In the genomic region with DNA sequence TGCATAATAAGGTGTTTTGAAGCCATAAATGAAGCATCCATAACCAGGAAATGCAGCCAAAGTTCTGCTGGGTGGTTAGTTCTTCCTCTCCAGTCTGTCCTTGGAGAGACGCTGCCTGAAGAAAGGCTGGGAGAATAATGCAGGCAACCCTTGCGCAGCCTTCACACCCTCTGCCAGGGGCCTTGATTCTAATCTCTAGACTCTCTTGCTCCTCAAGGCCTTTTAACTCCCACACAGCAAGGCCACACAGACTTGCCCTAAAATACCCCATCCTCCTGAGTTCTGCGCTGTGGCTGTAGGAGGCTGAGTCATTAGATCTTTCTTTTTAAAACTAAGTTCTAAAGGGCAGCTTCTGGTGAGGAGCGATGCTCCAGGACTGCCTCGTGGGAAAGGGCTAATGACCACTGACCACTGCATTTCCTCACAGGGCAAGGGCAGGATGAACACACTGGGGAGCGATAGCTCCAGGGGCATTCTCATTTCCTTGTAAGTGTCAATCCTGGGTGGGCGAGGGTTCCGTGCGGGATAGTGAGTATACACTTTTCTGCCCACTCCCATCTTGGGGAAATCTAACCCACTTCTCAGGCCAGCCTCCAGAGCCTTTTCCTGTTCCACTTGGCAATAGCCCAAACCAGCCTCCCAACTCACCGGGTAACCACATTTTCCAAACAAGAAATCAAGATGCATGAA, we compare ENCODE assay signal across 8 mouse cellular contexts. TPM values are rescaled to one million over a fixed set of nuclear protein-coding genes. Genes with fewer than 3 reads are reported as not detected.
DNase-seq lines count a peak whose midpoint lies in the region; ATAC-seq and TF ChIP-seq lines count a peak whose summit lies in the region.

No protein-coding gene starts in this region.

- no peaks in the 10 kb centered on the region; the same call in 1 of the 2 replicates for H3K36me3 ChIP-seq in spleen, adult 2 months (ENCODE audit: control insufficient read depth, insufficient read depth, low read length)
- H3K36me3 ChIP-seq in embryonic facial prominence, embryonic 10.5 days (replicated peaks): no peaks in the 10 kb centered on the region
- H3K36me3 ChIP-seq in midbrain, embryonic 16.5 days (ENCODE audit: control insufficient read depth, insufficient read depth, low read length): no peaks in the 10 kb centered on the region
- H3K36me3 ChIP-seq in midbrain, embryonic 13.5 days: no peaks in the 10 kb centered on the region

- peaks cover 16% of the 10 kb centered on the region for H3K4me1 ChIP-seq in spleen, adult 2 months (ENCODE audit: control insufficient read depth, insufficient read depth, insufficient read length)
- H3K4me1 ChIP-seq in embryonic facial prominence, embryonic 10.5 days: peaks cover 47% of the 10 kb centered on the region
- H3K4me1 ChIP-seq in midbrain, embryonic 16.5 days (ENCODE audit: control insufficient read depth, insufficient read depth, low read length): peaks cover 23% of the 10 kb centered on the region
- peaks cover 35% of the 10 kb centered on the region for H3K4me1 ChIP-seq in midbrain, embryonic 13.5 days (replicated peaks)

- H3K9me3 ChIP-seq in embryonic facial prominence, embryonic 10.5 days: 0 out of 2 replicates have a peak, but pooled peaks cover 3% of the 10 kb centered on the region
- H3K9me3 ChIP-seq in midbrain, embryonic 16.5 days (replicated peaks; ENCODE audit: control insufficient read depth, low read length, poor library complexity, severe bottlenecking): no peaks in the 10 kb centered on the region
- no peaks in the 10 kb centered on the region for H3K9me3 ChIP-seq in midbrain, embryonic 13.5 days

- no peak overlapping the region for H3K4me2 ChIP-seq in midbrain, embryonic 16.5 days (ENCODE audit: low read length)
- H3K4me2 ChIP-seq in midbrain, embryonic 13.5 days (replicated peaks): no peak overlapping the region

- no peak for DNase-seq in spleen, adult 2 months (ENCODE audit: low read depth in 1 of 2, low spot score in 2 of 2)
- no peak for DNase-seq in spleen, postnatal 36 days (ENCODE audit: low spot score in 2 of 2)
- DNase-seq in embryonic facial prominence, embryonic 10.5 days (ENCODE audit: low spot score): no peak
- DNase-seq in kidney, adult 8-10 months: peak; percentile 27
- DNase-seq in lung, postnatal 14 days: peak; percentile 45
- no peak for DNase-seq in thymus, postnatal 0 days (ENCODE audit: low spot score)

- 69% methylated on average over 10 of the region's 10 CpGs for WGBS in spleen, adult 2 months
- WGBS in embryonic facial prominence, embryonic 10.5 days: 72% methylated on average over 10 of the region's 10 CpGs
- WGBS in midbrain, embryonic 16.5 days: 81% methylated on average over 10 of the region's 10 CpGs
- WGBS in midbrain, embryonic 13.5 days: 84% methylated on average over 10 of the region's 10 CpGs

- H3K27ac ChIP-seq in spleen, adult 2 months (ENCODE audit: insufficient read depth, low read length): peak overlapping the region; percentile 61
- peak overlapping the region; percentile 48; the same call in 1 of the 2 replicates for H3K27ac ChIP-seq in embryonic facial prominence, embryonic 10.5 days (replicated peaks)
- H3K27ac ChIP-seq in midbrain, embryonic 16.5 days (ENCODE audit: low read length): no peak overlapping the region
- H3K27ac ChIP-seq in midbrain, embryonic 13.5 days: no peak overlapping the region

- no peak overlapping the region for H3K4me3 ChIP-seq in spleen, adult 2 months (ENCODE audit: extremely low read depth, insufficient read depth, insufficient read length)
- H3K4me3 ChIP-seq in embryonic facial prominence, embryonic 10.5 days: no peak overlapping the region
- no peak overlapping the region for H3K4me3 ChIP-seq in midbrain, embryonic 16.5 days (ENCODE audit: low read depth, low read length)
- no peak overlapping the region for H3K4me3 ChIP-seq in midbrain, embryonic 13.5 days (replicated peaks)

- no peak for ATAC-seq in midbrain, embryonic 16.5 days
- no peak for ATAC-seq in midbrain, embryonic 13.5 days

- TF ChIP-seq CTCF in spleen, adult 2 months (IDR thresholded peaks at IDR 0.05; ENCODE audit: extremely low read depth, insufficient read depth, insufficient read length, insufficient replicate concordance): no peak

- no peaks in the 10 kb centered on the region for H3K27me3 ChIP-seq in spleen, adult 2 months (ENCODE audit: control insufficient read depth, insufficient read depth, low read length)
- 0 out of 2 replicates have a peak, but pooled peaks cover 6% of the 10 kb centered on the region for H3K27me3 ChIP-seq in embryonic facial prominence, embryonic 10.5 days (replicated peaks; ENCODE audit: low read depth, poor library complexity, severe bottlenecking)
- H3K27me3 ChIP-seq in midbrain, embryonic 16.5 days (ENCODE audit: control insufficient read depth, insufficient read depth, low read depth, low read length): no peaks in the 10 kb centered on the region
- no peaks in the 10 kb centered on the region for H3K27me3 ChIP-seq in midbrain, embryonic 13.5 days

- H3K9ac ChIP-seq in midbrain, embryonic 16.5 days (ENCODE audit: low read depth, low read length): no peak overlapping the region
- H3K9ac ChIP-seq in midbrain, embryonic 13.5 days (replicated peaks): no peak overlapping the region

- TF ChIP-seq POLR2A in spleen, adult 2 months (IDR thresholded peaks at IDR 0.05; ENCODE audit: low read depth, low read length): no peak

RNA-seq across cellular contexts. Expression of a gene that starts 7.6 kb away (rescaled TPM):
- polyA plus RNA-seq in spleen, adult 2 months (2012; rRNA removed): 47.6 and 51.1 TPM in 2 replicates
- 284 and 296 TPM in 2 replicates for polyA plus RNA-seq in embryonic facial prominence, embryonic 10.5 days (2016; fragmentation: Nextera tagmentation; extraction: Ambion mirVana)
- 526 and 559 TPM in 2 replicates for polyA plus RNA-seq in thymus, postnatal 0 days (2015; fragmentation: Nextera tagmentation; extraction: Ambion mirVana)
- 222 and 255 TPM in 2 replicates for polyA plus RNA-seq in midbrain, embryonic 16.5 days (2015; fragmentation: Nextera tagmentation; extraction: Ambion mirVana)
- 287 and 316 TPM in 2 replicates for polyA plus RNA-seq in midbrain, embryonic 13.5 days (2015; fragmentation: Nextera tagmentation; extraction: Ambion mirVana)

Comparison
In these comparisons a context has a peak if more than half of its experiments do, and no peak if none do; other contexts are left out.
1. DNase-seq: peak in kidney, adult 8-10 months (2 of 2) and lung, postnatal 14 days (single experiment); none in spleen, adult 2 months (0 of 2), spleen, postnatal 36 days (0 of 2), embryonic facial prominence, embryonic 10.5 days (single experiment) and thymus, postnatal 0 days (single experiment).
2. H3K27ac ChIP-seq: peak in spleen, adult 2 months (single experiment) and embryonic facial prominence, embryonic 10.5 days (single experiment); none in midbrain, embryonic 16.5 days (single experiment) and midbrain, embryonic 13.5 days (single experiment).